Mouse (Mus musculus) forelimb bud, embryonic 11.5 days (tissue): Measurements from ENCODE around the gene Git1.

ENCODE experiments used
- DNase-seq: peaks from one replicate; pipeline ENCODE4 v3.0.0-alpha.2; 2012; ENCODE audit warnings: low read depth, low spot score

Gene Git1

DNA sequence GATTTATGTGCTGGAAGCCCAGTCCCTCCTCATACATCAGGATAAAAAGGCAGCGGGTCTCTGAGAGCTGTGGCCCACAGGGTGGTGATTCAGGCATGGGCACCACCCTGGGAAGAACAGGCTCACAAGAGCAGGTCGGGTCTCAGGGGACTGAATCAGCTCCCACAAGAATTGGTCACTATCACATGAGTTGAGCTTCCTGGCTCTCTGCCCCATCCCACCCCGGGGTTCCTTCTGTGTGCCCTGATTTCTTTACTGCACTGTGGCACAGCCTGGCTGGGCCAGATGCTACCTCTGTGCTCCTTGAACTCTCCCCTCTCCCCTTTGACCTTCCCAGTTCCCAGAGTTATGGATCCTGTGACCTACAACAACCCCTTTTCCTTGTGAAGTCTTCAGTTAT is 10.3 kb upstream of the Git1 start:
- DNase-seq: no peak

DNA sequence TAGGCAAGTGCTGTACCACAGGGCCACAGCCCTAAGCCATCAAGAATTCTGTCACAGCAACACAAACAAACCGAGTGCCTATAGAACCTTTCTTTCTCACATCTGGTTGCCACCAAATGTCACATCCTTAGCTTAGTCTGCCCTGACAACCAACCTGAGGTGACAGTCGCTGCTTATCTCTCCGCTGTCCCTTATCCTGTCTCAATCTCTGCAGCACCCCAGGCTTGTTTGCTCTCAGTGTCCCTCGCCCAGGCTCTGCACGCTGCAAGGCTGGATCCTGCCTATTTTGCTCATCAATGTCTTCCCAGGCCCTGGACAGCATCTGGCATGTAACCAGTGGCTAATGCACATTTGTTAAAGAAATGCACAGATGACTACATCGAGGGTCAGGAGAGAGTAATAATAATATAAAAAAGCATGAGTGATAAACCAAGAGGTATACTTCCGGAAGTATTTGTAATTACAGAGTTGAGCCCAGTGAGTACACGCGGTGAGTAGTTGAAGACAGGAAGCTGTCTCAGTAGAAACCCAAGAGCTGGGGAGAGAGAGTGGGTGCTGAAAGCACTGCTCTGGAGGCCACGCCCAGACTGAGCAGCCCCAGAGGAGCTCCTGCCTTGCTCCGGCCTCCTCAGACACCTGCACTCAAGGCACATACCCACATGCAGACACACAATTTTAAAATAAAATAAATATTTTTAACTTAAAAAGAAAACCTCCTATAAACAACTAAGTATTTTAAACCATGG is 9.7 kb upstream of the Git1 start:
- no peak for DNase-seq

DNA sequence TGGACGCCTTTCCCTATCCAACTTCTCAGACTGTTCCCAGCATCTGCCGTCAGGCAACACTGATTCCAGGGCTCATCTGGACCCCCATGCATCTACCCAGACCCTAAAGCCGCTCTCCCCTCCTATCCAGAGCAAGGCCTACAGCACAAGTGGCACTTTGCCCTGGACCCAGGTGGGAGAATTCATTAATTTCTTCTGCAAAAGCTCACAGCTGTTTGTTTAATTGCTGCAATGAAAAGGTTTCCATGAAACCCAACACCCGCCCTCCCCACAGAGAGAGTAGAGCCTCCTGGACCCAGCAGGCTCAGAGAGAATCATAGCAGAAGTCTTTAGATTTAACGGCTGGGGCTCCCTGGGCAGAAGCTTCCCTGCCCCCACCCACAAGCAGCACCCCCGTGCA is 8.1 kb upstream of the Git1 start:
- peak; percentile 48 for DNase-seq

DNA sequence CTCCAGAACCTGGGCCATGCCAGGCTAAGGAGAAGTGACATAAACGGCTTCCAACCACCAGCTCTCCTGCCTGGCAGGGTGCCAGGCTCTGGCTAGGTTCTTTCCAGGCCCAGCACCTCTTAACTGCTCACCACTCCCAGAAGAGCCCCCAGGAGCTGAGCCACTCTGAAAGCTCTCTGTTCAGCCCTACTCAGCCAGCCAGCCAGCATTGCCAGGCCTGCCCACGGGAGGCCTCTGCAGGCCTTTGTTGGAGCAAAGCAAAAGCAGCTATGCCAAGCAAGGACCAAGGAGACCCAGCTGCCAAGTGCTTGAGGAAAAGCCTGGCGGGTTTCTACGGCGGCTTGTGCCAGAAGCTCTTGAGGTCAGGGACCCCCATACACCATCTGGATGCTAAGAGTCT is 6.6 kb upstream of the Git1 start:
- no peak for DNase-seq

DNA sequence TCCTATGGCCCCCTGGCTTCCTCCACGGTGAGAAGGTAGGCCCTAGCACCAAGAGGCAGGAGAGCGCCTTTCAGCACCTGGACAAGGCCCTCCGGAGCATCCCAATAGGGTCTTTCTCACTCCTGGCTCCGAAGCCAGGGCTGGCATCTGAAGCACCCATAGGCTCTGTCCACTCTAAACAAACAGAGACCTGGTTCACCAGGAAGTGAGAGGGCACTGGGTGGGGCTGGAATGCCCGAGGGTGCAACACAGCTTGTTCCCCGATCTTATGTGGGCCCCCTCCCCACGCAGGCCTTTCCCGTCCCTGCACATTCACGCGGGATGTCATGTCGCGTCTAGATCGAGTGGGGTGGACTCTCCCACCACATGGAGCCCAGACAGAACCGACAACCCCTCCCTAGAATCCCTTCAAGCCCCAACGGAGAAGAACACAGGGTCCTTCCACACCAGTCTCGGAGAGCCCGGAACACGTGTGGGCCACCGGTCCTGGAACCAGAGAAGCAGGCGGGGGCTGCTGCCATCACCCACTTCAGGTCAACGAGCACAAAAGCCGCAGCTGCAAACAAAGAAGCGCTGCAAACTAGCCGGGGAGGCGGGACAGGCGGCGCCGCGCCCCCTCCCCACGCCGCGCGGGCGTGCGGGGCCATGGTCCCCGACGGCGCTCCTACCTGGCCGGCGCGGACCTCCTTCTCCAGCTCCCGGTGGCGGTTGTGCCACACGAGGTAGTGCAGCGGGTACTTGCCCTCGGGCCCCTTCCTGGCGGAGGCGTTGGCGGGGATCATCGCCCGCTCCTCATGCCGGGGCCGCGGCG is 4.4 kb upstream of the Git1 start:
- no peak for DNase-seq

DNA sequence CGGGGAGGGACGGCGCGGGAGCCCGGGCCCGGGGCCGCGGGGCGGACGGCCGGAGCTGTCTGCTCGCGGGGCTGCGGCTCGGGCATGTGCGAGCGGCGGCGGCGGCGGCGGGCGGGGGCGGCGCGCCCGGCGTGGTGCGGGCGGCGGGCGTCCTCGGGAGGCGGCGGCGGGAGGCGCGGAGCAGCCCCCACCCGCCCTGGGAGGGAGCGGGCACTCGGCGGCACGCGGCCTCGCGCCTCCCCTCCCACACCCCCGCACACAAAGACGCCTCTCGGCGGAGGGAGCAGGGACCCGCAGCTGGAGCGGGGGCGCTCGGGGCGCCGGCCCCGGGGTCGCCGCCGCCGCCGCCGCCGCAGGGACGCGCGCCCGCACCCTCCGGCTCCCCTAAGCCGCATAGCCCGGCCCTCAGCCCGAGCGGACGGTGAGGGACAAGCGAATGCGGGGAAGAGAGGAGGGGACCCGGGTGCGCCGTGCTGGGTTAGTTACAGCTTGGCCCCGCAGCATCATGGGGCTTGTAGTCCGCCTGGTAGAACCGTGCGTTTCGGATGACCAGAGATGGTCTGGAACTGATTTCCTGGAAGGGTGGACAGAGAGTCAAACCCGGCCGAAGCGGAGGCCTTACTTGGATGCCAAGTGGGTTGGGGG is 3.6 kb upstream of the Git1 start, which contains the start of gene Ankrd13b:
TSS of gene Ankrd13b (minus strand) at position 88 of the 645 bp plus-strand sequence.
- peak; percentile 67 for DNase-seq

DNA sequence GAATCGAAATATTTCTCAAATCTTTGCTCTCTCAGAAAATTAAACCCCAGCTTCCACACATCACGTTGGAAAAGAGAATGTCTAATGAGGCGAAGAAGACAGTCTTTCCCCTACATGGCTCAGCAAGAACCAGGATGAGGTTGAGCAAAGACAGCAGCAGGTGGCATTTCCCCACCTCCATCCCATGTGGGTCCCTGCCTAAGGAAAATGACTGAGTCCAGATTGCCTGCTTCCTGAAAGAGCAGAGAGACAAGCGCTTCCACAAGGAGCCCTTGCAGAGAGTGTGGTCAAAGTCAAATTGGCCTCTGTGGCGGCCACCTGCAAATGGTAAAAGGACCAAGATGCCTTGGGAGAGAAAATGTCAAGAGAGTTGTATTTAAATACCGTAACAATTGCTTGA is 2.9 kb upstream of the Git1 start:
- DNase-seq: no peak

DNA sequence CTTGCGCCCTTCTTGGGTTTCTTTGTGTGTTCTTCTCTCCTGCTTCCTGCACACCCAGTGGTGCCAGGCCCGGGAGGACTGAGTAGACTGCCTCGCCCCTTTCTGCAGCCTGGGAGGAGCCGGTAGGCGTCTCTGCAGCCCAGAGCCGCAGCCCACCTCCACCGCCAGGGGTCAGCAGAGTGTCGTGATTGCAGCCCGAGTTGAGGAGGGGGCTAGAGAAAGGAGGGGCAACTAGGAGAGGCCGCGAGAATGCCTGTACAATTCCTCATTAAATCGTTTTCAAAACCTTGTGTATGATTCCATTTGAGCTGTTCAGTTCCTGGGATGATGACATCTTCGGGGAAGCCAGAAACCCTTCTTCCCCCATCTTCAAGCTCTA is 2.2 kb upstream of the Git1 start:
- peak; percentile 97 for DNase-seq

DNA sequence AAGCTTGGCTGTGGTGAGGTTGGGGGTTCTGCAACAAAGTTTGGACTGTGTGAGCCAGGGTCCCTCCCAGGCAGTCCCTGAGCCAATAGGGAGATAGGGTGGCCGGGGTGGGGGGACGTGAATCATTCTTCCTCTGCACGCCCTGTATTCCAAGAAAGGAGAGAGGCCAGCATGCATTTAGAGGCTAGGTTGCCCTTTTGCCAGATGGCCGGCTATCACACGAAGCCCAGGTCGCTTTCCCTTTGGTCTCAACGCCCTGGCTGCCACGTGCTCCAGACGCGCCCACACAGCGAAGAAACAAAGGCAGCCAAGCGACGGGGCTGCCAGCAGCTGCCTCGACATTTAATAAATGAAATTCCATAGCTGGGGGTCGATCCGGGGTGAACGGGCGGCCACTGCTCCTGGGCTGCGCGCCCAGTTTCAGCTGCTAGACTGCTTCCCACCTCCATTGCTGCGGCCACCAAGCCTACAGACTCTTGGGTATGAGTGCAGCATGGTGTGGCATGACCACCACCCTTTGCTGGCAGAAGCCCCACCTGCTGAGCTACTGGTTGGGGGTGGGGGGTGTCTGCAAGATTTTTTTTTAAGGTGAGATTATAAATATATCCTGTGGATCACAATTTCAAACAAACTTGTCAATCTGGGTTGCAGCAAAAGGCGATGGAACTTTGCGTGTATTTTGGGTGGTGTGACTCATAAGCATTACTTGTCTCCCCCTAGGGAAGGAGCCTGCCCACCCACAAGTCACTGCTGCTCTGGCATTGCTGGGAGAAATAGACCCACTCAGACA is 1.7 kb upstream of the Git1 start:
- no peak for DNase-seq

DNA sequence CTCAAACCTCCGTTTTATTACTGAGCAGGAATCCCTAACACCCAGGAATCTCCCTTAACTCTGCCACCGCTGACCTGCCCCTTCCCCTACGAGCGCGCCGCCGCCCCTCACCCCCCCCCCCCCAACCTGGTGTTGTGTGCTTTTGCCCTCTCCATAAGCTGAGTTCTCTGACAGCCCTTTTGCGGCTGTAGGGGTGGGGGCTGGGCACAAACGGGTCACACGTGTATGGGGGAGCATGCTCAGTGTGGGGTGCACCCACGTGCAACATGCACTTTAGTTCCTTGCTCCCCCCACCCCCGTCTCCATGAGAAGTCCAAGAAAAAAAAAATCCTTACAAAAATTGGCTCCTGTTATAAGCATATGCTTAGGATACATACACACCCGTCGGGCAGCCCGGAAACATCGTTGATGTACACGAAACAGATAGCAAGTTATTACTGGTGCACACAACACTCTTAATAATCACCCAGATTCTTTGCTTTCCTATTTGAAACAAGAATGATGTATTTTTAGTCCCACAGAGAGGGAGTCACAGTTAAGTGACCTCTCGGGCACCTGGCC is 971 bp upstream of the Git1 start:
- DNase-seq: no peak

DNA sequence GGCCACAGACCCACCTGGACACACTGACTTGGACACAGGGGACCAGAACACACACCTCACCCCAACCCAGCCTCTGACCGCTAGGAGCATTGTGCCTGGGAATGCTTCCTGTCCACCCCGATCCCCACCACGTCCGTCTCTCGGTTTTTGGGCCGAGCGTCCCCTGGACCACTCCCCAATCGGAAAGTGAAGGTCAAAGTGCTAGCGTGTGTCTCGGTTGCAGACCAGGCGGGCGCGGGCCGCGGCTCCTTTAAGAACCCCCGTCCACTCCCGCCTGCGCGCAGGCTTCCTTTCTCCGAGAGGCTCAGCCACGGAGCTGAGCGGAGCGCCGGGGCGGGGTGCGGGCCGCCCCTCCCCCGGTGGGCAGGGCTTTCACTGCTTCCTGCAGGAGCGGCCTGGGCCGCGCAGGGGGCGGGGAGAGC is 440 bp upstream of the Git1 start:
- peak; percentile 91 for DNase-seq

DNA sequence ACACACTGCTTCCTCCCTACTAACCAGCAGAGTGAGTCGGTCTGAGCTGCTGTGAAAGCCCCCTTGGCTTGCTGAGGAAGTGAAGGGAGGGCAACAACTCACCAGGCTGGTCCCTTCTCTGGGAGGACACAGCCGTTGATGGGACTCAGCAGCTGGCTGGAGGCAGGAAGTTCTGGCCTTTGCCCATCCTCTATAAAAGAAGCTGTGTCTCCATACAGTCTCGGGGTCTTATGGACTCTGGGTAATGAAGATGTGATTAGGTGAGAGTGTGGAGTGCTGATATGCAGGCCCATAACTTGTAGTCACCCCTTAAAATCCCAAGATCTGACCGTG is 948 bp downstream of the Git1 start:
- DNase-seq: no peak

DNA sequence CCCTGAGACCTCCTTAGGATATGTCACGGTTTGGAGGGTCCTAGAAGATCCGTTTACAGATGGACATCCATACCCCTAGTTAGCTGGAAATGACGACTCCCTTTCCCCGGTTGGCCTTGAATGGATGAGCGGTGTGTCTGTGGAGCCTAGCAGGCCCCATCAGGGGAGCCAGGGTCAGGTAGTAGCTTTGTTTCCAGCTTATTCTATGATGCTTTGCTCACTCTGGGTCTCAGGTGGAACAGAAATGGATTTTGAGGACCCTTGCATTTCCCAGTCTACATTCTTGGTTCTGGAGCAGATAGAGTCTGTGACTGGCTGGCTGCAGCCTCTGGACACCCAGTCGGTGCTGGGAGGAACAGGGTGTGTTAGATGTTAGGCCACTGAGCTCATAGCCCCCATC is 1.4 kb downstream of the Git1 start:
- no peak for DNase-seq

DNA sequence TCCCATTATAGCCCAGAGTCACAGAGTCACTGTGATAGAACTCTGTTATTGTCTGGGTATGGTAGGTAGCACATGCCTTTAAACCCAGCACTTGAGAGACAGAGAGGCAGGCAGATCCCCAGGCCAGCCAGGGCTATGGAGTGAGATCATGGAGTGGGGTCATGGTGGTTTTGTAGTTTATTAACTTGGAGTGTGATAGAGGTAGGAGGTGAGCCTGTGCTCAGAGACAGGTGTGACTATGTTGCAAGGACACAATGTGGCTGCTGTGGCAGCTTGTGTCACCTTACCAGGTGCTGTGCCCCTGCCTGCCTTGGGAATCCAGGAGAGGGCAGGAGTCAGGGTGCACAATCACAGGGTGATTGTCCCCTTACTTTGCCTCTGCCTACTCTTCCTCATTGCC is 2.1 kb downstream of the Git1 start:
- no peak for DNase-seq

DNA sequence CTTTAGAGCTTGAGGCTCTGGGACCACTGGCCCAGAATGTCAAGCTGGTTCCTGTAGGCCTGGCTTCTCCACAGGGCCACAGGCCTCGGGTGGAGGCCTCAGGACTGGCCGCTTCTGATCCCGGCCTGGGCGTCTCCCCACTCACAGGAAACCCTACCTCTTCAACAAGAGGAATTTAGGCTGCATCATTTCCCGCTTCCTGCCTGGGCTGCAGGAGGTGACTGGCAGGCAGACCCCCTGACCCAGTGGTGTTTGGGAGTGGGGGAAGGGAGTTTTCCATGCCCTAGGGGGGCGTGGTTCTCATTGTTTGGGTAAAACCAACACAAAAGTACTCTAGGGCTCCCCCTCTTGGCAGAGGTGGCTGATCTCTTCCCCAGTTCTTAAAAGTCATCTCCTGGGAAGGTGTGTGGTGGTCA is 4.0 kb downstream of the Git1 start:
- peak; percentile 89 for DNase-seq

DNA sequence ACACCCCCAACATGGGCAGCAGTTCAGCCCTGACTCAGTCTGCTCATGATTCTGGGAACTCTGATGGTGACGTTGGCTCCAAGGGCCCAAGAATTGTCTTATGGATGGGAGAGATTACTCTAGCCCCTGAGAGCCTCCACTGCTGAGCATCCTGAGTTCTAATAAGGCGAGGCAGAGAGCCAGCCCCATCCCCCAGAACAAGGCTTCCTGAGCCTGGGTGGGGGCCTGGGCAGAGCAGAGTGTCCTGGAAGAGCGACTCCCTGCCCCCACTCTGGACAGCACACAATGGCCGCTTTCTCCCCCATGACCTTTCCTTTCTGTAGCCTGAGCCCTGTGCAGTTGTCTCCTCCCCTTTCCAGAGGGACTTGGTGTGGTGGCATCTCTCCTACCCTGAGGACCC is 4.5 kb downstream of the Git1 start:
- no peak for DNase-seq

DNA sequence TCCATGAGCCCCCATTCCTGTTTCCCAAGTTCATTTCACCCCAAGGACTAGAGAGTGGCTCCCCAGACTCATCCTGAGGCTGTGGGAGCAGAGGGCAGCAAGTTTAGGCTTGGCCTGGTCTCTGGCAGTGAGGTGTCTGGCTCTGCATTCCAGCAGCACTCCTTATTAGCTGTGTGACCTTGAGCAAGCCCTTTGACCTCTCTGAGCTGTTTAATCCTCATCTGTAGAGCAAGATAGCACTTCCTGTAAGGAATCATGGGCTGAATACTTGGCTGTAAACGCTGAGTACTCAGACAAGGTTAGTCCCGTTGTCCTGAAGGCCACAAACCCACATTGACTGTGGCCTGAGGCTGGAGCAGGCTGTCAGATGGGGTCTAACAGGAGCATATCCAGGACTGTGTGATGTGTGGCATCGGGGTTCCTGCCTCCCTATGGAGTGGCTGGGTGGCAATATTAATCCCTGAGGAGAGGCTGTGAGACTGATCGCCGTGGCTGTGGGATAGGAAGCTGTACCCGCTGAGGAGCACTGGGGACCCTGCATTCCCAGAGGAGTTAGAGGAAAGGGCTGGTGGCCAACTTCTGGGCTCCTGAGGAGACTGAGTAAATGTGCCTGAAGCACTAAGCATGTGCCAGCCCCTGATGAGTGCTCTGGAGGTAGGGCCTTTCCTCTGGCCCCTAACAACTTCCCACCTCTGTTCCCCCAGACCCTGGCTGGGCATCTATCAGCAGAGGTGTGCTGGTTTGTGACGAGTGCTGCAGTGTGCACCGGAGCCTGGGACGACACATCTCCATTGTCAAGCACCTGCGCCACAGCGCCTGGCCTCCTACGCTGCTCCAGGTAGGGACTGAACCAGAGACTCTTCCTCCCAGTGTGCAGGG is 5.1 kb downstream of the Git1 start:
- DNase-seq: no peak

DNA sequence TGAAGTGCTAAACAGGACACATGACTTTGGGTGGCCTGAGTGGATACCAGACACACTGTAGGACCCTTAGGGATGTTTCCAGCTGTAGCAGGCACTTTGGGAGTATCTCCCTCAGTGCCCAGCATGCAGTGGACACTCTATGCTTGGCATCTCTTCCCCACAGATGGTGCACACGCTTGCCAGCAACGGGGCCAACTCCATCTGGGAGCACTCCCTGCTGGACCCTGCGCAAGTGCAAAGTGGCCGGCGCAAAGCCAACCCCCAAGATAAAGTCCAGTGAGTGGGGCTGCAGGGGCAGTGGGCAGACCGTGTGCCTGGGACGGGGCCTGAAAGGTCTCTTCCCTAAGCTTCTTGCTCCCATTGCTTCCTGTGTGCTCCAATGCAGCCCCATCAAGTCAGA is 6.0 kb downstream of the Git1 start:
- DNase-seq: no peak

DNA sequence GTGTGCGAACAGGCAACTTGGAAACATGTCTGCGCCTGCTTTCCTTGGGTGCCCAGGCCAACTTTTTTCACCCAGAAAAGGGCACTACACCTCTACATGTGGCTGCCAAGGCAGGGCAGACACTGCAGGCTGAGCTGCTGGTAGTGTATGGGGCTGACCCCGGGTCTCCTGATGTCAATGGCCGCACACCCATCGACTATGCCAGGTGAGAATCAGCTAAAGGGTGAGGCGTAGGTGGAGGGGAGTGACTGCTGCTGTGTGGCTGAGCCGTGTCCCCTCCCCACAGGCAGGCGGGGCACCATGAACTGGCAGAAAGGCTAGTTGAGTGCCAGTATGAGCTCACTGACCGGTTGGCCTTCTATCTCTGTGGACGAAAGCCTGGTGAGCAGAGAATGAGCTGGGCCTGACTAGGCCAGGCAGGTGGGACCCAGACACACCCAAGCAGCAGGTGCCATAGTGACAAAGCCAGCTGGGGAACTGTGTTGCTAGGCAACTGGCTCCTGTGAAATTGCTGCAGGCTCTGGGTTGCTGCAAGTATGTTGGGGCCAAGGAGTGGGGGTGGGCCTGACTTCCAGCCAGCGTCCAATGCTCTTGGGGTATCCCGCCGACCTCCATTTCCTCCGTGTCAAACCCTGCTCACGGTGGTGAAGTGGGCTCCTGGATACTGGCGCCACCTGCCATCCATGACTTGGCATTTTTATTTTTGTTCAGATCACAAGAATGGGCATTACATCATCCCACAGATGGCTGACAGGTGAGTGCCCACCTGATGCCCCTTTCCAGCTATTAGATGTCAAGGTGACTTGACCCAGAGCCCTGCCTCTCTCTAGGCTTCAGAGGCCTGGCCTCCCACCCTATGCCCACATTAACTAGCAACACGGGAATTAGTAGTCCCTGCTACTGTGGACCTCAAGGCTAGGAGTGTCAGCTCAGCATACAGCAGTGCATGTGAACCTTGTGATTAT is 7.3 kb downstream of the Git1 start:
- no peak for DNase-seq
